Mouse (Mus musculus) forebrain, embryonic 10.5 days (tissue): ENCODE measurements at regions not wholly inside any gene's neighbourhood (a gene's known extent, or its start where the extent isn't known, plus 50 kb on each side); places are given as distances from the start of the nearest gene placed in this dataset.

Source experiments
- DNase-seq: peaks from one replicate; pipeline ENCODE4 v3.0.0-alpha.2; 2017; ENCODE audit warnings: low spot score; ENCODE audit errors: extremely low spot score
- H3K27ac ChIP-seq: fragments of 300-500 bp; sonication (generic); 2 replicates; pipeline ENCODE4 v1.5.1; 2016; ENCODE audit warnings: mild to moderate bottlenecking
- H3K27me3 ChIP-seq: fragments of 300-500 bp; sonication (generic); 2 replicates; pipeline ENCODE4 v1.6.1; 2016; ENCODE audit warnings: mild to moderate bottlenecking; ENCODE audit not compliant: poor library complexity, severe bottlenecking
- H3K36me3 ChIP-seq: fragments of 300-500 bp; sonication (generic); replicated peaks from 2 replicates; pipeline ENCODE4 v1.6.1; 2016; ENCODE audit warnings: mild to moderate bottlenecking, moderate library complexity
- H3K4me1 ChIP-seq: fragments of 300-500 bp; sonication (generic); 2 replicates; pipeline ENCODE4 v1.6.1; 2016
- H3K4me3 ChIP-seq: fragments of 300-500 bp; sonication (generic); 2 replicates; pipeline ENCODE4 v1.5.1; 2016; ENCODE audit warnings: mild to moderate bottlenecking, moderate library complexity
- H3K9me3 ChIP-seq: fragments of 300-500 bp; sonication (generic); 2 replicates; pipeline ENCODE4 v1.6.1; 2016; ENCODE audit warnings: mild to moderate bottlenecking, moderate library complexity
- WGBS: fragments of 180-500 bp; shearing (Covaris S2); methylation state at CpG from one replicate; pipeline ENCODE4 v1.1.7; 2016; 5-methylcytosine and 5-hydroxymethylcytosine counted together

DNA sequence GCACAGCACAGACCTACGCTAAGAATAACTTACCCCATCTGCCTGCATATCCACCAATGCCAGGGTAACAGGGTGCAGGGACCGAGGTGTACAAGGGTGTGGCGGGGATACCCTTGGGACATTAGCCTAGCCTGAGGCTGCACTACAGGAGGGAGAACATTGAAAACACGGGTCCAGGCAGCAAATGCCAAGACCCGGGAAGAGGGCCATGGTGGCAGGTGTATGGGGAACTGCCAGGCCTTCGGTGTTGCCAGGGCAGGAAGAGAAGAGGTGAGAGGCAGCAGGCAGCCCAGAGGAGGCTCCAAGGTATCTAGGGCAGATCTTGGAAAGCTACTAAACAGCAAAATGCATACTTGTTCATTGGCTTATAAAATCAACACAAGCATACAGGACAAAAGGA is 85.7 kb upstream of the Atp1a1 start:
- H3K4me3 ChIP-seq: no peak overlapping the region
- no peaks in the 10 kb centered on the region for H3K27me3 ChIP-seq
- no peak overlapping the region for H3K27ac ChIP-seq
- no peaks in the 10 kb centered on the region for H3K9me3 ChIP-seq
- WGBS: 90% methylated on average over 6 of the region's 6 CpGs
- no peaks in the 10 kb centered on the region for H3K36me3 ChIP-seq
- no peaks in the 10 kb centered on the region for H3K4me1 ChIP-seq
- DNase-seq: no peak

GRCm38 (mm10) chr3:101685203-101685602 is 80.7 kb upstream of the Atp1a1 start:
- Histone ChIP-seq H3K4me3 (no peak overlapping the region), H3K4me1 (no peaks in the 10 kb centered on the region), H3K27me3 (no peaks in the 10 kb centered on the region), H3K9me3 (no peaks in the 10 kb centered on the region), H3K27ac (no peak overlapping the region), H3K36me3 (no peaks in the 10 kb centered on the region)
- no peak for DNase-seq
- WGBS: 89% methylated on average over 7 of the region's 7 CpGs

- no peaks in the 10 kb centered on the region for H3K9me3 ChIP-seq
- WGBS: 83% methylated on average over 4 of the region's 4 CpGs
- peaks cover 3% of the 10 kb centered on the region for H3K4me1 ChIP-seq
- no peak overlapping the region for H3K27ac ChIP-seq
- H3K36me3 ChIP-seq: no peaks in the 10 kb centered on the region
- 0 out of 2 replicates have a peak, but pooled peaks cover 3% of the 10 kb centered on the region for H3K27me3 ChIP-seq
- DNase-seq: no peak
- no peak overlapping the region for H3K4me3 ChIP-seq
Observed at GRCm38 (mm10) chr3:101672943-101673342, 68.5 kb upstream of the Atp1a1 start.

DNA sequence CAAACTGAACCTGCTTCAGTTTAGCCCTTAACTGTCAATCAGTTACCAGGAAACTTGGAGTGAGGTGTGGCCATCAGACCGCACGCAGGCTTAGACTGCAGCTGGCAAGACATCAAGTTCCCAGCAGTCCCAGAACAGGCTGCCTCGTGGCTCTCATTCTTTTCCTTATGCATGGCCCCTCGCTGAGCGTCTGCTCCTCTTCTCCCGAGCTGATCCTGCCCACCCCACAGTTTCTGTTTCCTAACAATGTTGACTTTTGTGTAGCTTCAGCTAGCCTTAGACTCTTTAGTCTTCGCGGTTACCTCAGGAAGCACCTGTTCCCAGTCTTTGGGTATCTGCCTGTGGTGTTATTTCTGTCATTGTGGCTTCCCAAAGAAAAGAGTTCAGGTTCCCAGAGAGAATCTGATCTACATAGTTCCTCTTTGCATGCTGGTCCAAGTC is 66.1 kb upstream of the Atp1a1 start:
- H3K4me1 ChIP-seq: peaks cover 14% of the 10 kb centered on the region
- 65% methylated on average over 8 of the region's 8 CpGs for WGBS

DNA sequence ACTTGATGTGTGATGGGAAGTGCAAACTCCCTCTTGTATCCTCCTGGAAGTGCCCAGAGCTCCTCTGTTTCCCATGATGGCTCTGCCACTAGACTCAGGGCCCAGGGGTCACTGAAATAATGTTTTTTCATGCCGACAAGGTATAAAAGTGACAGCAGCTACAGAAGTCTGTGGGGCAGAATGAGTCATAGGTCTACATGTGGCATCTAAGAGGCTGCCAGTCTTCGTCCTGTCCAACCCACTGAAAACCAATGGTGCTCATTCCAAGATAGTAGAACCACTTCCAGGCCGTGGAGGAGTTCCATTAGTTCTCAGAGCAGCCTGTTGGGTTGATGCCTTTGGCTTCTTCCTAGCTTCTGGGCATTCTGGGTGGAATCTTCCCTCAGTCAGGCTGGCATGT is 65.3 kb upstream of the Atp1a1 start:
- 89% methylated on average over 3 of the region's 3 CpGs for WGBS
- no peak for DNase-seq

More for the DNA sequence above, 66.1 kb upstream of the Atp1a1 start:
- H3K4me3 ChIP-seq: no peak overlapping the region
- H3K27ac ChIP-seq: no peak overlapping the region
- H3K36me3 ChIP-seq: no peaks in the 10 kb centered on the region
- no peak for DNase-seq
- H3K27me3 ChIP-seq: peaks cover 18% of the 10 kb centered on the region; the same call in 1 of the 2 replicates
- H3K9me3 ChIP-seq: no peaks in the 10 kb centered on the region

GRCm38 (mm10) chr3:101667767-101668387 is 63.4 kb upstream of the Atp1a1 start:
- peaks cover 18% of the 10 kb centered on the region; the same call in 1 of the 2 replicates for H3K27me3 ChIP-seq
- H3K36me3 ChIP-seq: no peaks in the 10 kb centered on the region
- H3K4me3 ChIP-seq: 0 out of 2 replicates have a peak overlapping the region, but pooled peaks have one; percentile 3
- H3K4me1 ChIP-seq: peaks cover 14% of the 10 kb centered on the region
- 49% methylated on average over 10 of the region's 10 CpGs for WGBS
- DNase-seq: no peak
- peak overlapping the region; percentile 72 for H3K27ac ChIP-seq
- no peaks in the 10 kb centered on the region for H3K9me3 ChIP-seq

More for the DNA sequence above, 65.3 kb upstream of the Atp1a1 start:
- Histone ChIP-seq H3K27me3 (peaks cover 18% of the 10 kb centered on the region; the same call in 1 of the 2 replicates), H3K36me3 (no peaks in the 10 kb centered on the region), H3K4me3 (no peak overlapping the region), H3K9me3 (no peaks in the 10 kb centered on the region), H3K4me1 (peaks cover 14% of the 10 kb centered on the region), H3K27ac (no peak overlapping the region)

GRCm38 (mm10) chr3:101667186-101667585 is 62.7 kb upstream of the Atp1a1 start:
- H3K36me3 ChIP-seq: no peaks in the 10 kb centered on the region
- WGBS: 32% methylated on average over 4 of the region's 4 CpGs
- peaks cover 14% of the 10 kb centered on the region for H3K4me1 ChIP-seq
- peak overlapping the region; percentile 72 for H3K27ac ChIP-seq
- no peak for DNase-seq
- H3K27me3 ChIP-seq: peaks cover 18% of the 10 kb centered on the region; the same call in 1 of the 2 replicates
- no peaks in the 10 kb centered on the region for H3K9me3 ChIP-seq
- 0 out of 2 replicates have a peak overlapping the region, but pooled peaks have one; percentile 3 for H3K4me3 ChIP-seq

- 95% methylated on average over 8 of the region's 8 CpGs for WGBS
- Histone ChIP-seq H3K9me3 (no peaks in the 10 kb centered on the region), H3K4me3 (no peak overlapping the region), H3K36me3 (no peaks in the 10 kb centered on the region), H3K27ac (no peak overlapping the region), H3K27me3 (peaks cover 18% of the 10 kb centered on the region; the same call in 1 of the 2 replicates), H3K4me1 (peaks cover 17% of the 10 kb centered on the region)
- DNase-seq: no peak
Observed at GRCm38 (mm10) chr3:101666583-101666982, 62.1 kb upstream of the Atp1a1 start.

- WGBS: 43% methylated on average over 9 of the region's 9 CpGs
Observed at GRCm38 (mm10) chr3:101661184-101661992, 56.9 kb upstream of the Atp1a1 start.

GRCm38 (mm10) chr3:101660635-101661034 is 56.2 kb upstream of the Atp1a1 start:
- Histone ChIP-seq H3K4me1 (peaks cover 21% of the 10 kb centered on the region), H3K4me3 (no peak overlapping the region), H3K9me3 (no peaks in the 10 kb centered on the region), H3K27me3 (no peaks in the 10 kb centered on the region), H3K27ac (peak overlapping the region; percentile 32; the same call in 1 of the 2 replicates), H3K36me3 (no peaks in the 10 kb centered on the region)
- 49% methylated on average over 6 of the region's 6 CpGs for WGBS
- no peak for DNase-seq

More at GRCm38 (mm10) chr3:101661184-101661992, 56.9 kb upstream of the Atp1a1 start:
- H3K9me3 ChIP-seq: no peaks in the 10 kb centered on the region
- H3K36me3 ChIP-seq: no peaks in the 10 kb centered on the region
- peak; percentile 55 for DNase-seq
- H3K27ac ChIP-seq: peak overlapping the region; percentile 32; the same call in 1 of the 2 replicates
- H3K27me3 ChIP-seq: 0 out of 2 replicates have a peak, but pooled peaks cover under 1% of the 10 kb centered on the region
- no peak overlapping the region for H3K4me3 ChIP-seq
- H3K4me1 ChIP-seq: peaks cover 21% of the 10 kb centered on the region

DNA sequence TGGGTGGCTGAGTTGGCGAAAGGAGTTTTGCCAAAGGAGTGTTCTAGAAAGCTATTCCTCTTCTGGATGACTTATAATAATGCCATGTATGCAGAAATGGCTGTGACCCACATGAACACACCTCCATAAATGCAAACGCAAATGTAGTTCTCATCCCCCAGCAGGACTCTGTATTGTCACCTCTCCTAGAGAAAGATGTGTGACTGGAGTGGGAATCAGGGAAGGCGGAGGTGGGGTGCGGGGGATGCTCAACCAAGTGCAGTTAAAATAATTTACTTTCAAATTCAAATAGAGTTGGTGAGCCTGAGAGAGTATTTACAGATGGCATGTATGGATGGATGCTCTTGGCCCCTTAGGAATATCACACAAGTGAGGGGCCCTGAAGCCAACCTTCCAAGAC is 55.7 kb upstream of the Atp1a1 start:
- 92% methylated on average over 4 of the region's 4 CpGs for WGBS
- H3K27ac ChIP-seq: no peak overlapping the region
- DNase-seq: no peak

GRCm38 (mm10) chr3:101657979-101658378 is 53.5 kb upstream of the Atp1a1 start:
- no peak for DNase-seq
- Histone ChIP-seq H3K36me3 (no peaks in the 10 kb centered on the region), H3K4me1 (peaks cover 25% of the 10 kb centered on the region)

More for the DNA sequence above, 55.7 kb upstream of the Atp1a1 start:
- Histone ChIP-seq H3K4me3 (no peak overlapping the region), H3K27me3 (no peaks in the 10 kb centered on the region), H3K9me3 (no peaks in the 10 kb centered on the region), H3K36me3 (no peaks in the 10 kb centered on the region), H3K4me1 (peaks cover 21% of the 10 kb centered on the region)

DNA sequence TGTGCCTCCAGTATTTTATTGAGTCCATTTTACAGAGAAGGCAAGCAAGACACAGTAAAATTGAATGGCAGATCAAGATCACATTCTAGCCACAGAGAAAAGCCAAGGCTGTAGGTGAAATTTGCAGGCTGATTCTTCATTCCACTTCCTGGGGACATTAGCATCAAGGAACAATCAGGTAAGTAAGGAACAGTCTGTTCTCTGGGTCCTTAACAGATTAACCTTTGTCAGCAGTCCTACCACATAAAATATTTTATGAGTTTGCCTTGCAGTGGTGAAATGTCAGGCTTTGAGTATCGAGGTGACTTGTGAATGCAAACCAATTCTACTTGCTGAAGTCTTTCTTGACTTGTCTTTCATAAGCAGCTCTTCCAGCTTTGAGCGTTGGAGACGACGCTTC is 50.2 kb upstream of the Atp1a1 start:
- Histone ChIP-seq H3K4me3 (no peak overlapping the region), H3K27me3 (no peaks in the 10 kb centered on the region), H3K27ac (no peak overlapping the region), H3K4me1 (peaks cover 13% of the 10 kb centered on the region), H3K36me3 (no peaks in the 10 kb centered on the region), H3K9me3 (no peaks in the 10 kb centered on the region)
- DNase-seq: no peak
- WGBS: 96% methylated on average over 4 of the region's 4 CpGs

More at GRCm38 (mm10) chr3:101657979-101658378, 53.5 kb upstream of the Atp1a1 start:
- Histone ChIP-seq H3K27me3 (no peaks in the 10 kb centered on the region), H3K4me3 (no peak overlapping the region), H3K9me3 (no peaks in the 10 kb centered on the region), H3K27ac (no peak overlapping the region)
